Mouse (Mus musculus) heart, embryonic 16.5 days (tissue): ENCODE measurements around the gene Bsg. TPM values are rescaled to one million over a fixed set of nuclear protein-coding genes. Genes with fewer than 3 reads are reported as not detected.

Source experiments
- ATAC-seq: fragments of 200-750 bp; cut with Nextera tagmentation; replicated peaks from 2 replicates; pipeline ENCODE4 v1.8.0; 2017; ENCODE audit warnings: moderate number of reproducible peaks; ENCODE audit not compliant: insufficient read depth, low FRiP score; ENCODE audit errors: extremely low read depth
- H3K27ac ChIP-seq: fragments of 300-500 bp; sonication (generic); 2 replicates; pipeline ENCODE4 v1.5.1; 2014; ENCODE audit warnings: mild to moderate bottlenecking, low read length, control low read depth, moderate library complexity
- H3K27me3 ChIP-seq: fragments of 300-500 bp; sonication (generic); 2 replicates; pipeline ENCODE4 v1.6.1; 2014; ENCODE audit warnings: low read length, mixed read lengths; ENCODE audit not compliant: control insufficient read depth, insufficient read depth
- H3K36me3 ChIP-seq: fragments of 300-500 bp; sonication (generic); 2 replicates; pipeline ENCODE4 v1.6.1; 2014; ENCODE audit not compliant: control insufficient read depth, insufficient read depth
- H3K4me1 ChIP-seq: fragments of 300-500 bp; sonication (generic); 2 replicates; pipeline ENCODE4 v1.6.1; 2014; ENCODE audit warnings: low read length, mixed read lengths; ENCODE audit not compliant: control insufficient read depth, insufficient read depth
- H3K4me2 ChIP-seq: fragments of 300-500 bp; sonication (generic); 2 replicates; pipeline ENCODE4 v1.6.1; 2014; ENCODE audit warnings: low read depth, mild to moderate bottlenecking, control low read depth, low read length
- H3K4me3 ChIP-seq: fragments of 300-500 bp; sonication (generic); 2 replicates; pipeline ENCODE4 v1.5.1; 2014; ENCODE audit warnings: mild to moderate bottlenecking, control low read depth, low read length
- H3K9ac ChIP-seq: fragments of 300-500 bp; sonication (generic); 2 replicates; pipeline ENCODE4 v1.6.1; 2014; ENCODE audit warnings: low read length, control low read depth
- H3K9me3 ChIP-seq: fragments of 300-500 bp; sonication (generic); replicated peaks from 2 replicates; pipeline ENCODE4 v1.6.1; 2016; ENCODE audit warnings: low read length; ENCODE audit not compliant: control insufficient read depth
- WGBS: fragments of 180-500 bp; shearing (Covaris S2); extraction: QIAGEN DNeasy Blood & Tissue Kit; methylation state at CpG from one replicate; pipeline ENCODE4 v1.1.7; 2014; 5-methylcytosine and 5-hydroxymethylcytosine counted together
- polyA plus RNA-seq: library from polyadenylated mRNA; unstranded; fragments of >200 nt; fragmentation: Nextera tagmentation; extraction: Ambion mirVana; gene quantifications from 2 replicates; pipeline ENCODE4 v1.2.1, GENCODE M21; 2015

The Bsg gene
- polyA plus RNA-seq, 1 experiment from 2014 or later: 1,046 TPM

DNA sequence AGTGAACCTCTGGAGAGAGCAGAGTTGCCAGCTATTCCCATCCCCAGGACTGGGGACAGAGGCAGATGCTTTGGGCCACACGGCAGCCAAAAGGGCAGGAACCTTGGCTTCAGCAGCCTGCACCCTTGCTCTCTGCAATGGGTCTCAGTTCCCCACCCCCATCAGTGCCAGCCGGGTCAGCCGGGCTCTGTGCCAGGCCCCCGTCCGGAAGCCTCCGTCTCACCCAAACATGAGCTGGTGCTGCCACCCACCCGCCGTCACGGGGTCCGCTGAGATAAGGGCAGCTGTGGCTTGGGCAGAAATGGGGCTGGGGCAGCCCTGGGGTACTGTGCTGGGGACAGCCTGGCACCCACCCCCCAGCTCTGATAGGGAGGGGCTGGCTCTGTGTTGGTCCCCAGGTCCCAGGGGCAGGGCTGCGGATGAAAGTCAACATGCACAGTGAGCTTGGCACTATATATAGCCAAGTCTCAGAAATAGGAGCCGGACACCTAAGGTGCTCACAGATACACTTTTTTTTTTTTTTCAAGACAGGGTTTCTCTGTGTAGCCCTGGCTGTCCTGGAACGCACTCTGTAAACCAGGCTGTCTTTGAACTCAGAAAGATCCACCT, 25.2 kb downstream of the Bsg start:
- 46% methylated on average over 13 of the region's 13 CpGs for WGBS
- Histone ChIP-seq H3K4me2 (no peak overlapping the region), H3K9ac (no peak overlapping the region), H3K36me3 (peaks cover 4% of the 10 kb centered on the region; the same call in 1 of the 2 replicates), H3K9me3 (no peaks in the 10 kb centered on the region), H3K4me3 (peak overlapping the region; percentile 2; the same call in 1 of the 2 replicates), H3K4me1 (peaks cover 3% of the 10 kb centered on the region; the same call in 1 of the 2 replicates), H3K27me3 (no peaks in the 10 kb centered on the region), H3K27ac (no peak overlapping the region)
- peak; percentile 63; the same call in 1 of the 2 replicates for ATAC-seq

DNA sequence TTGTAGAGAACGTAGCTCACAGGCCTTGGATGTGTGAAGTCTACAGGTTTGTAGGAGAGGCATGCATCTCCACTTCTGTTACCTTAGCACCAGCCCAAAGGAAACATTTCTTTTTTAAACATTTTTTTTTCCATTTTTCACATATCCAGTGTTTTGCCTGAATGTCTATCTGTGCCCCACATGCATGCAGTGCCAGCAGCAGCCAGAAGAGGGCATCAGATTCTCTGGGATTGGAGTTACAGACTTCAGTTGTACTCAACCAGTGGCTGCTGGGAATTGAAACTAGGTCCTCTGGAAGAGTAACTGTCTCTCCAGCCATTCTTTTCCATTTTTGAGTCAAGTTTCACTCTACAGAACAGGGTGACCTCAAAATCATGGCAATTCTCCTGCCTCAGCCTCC, 28.2 kb downstream of the Bsg start:
- ATAC-seq: no peak
- WGBS: 100% methylated on average over 1 of the region's 1 CpGs
- no peak overlapping the region for H3K4me2 ChIP-seq
- H3K27ac ChIP-seq: no peak overlapping the region
- H3K4me3 ChIP-seq: no peak overlapping the region
- peaks cover 17% of the 10 kb centered on the region for H3K9me3 ChIP-seq
- H3K36me3 ChIP-seq: peaks cover 31% of the 10 kb centered on the region
- H3K9ac ChIP-seq: no peak overlapping the region
- H3K27me3 ChIP-seq: peaks cover 7% of the 10 kb centered on the region
- peaks cover 3% of the 10 kb centered on the region; the same call in 1 of the 2 replicates for H3K4me1 ChIP-seq

DNA sequence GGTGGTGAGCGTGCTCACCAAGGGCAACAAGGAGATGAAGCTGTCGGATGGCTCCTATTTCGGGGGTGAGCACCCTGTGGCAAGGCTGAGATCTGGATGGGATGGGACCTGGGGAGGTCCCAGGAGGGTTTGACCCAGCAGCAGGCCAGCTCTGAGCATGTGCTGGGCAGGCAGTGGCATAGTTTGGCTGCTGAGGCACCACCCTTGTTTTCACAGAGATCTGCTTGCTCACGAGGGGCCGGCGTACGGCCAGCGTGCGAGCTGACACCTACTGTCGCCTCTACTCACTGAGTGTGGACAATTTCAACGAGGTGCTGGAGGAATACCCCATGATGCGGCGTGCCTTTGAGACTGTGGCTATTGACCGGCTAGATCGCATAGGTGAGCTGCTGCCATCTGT, 29.6 kb downstream of the Bsg start:
- Histone ChIP-seq H3K36me3 (peaks cover 45% of the 10 kb centered on the region), H3K9ac (no peak overlapping the region), H3K9me3 (peaks cover 29% of the 10 kb centered on the region), H3K4me2 (no peak overlapping the region), H3K4me3 (no peak overlapping the region), H3K4me1 (peaks cover 3% of the 10 kb centered on the region; the same call in 1 of the 2 replicates), H3K27me3 (peaks cover 7% of the 10 kb centered on the region), H3K27ac (no peak overlapping the region)
- 78% methylated on average over 15 of the region's 15 CpGs for WGBS
- no peak for ATAC-seq

DNA sequence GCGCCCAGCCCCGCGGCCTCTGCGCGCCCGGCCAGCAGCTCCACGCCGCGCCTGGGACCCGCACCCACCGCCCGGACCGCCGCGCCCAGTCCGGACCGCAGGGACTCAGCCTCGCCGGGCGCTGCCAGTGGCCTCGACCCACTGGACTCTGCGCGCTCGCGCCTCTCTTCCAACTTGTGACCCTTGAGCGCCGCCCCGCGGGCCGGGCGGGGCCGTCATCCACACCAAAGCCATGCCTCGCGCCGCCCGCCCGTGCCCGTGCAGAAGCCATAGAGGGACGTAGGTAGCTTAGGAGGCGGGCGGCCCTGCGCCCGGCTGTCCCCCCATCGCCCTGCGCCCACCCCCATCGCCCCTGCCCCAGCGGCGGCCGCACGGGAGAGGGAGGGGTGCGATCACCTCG, 31.1 kb downstream of the Bsg start:
- peaks cover 44% of the 10 kb centered on the region for H3K9me3 ChIP-seq
- 29% methylated on average over 46 of the region's 52 CpGs for WGBS
- no peak for ATAC-seq
- H3K36me3 ChIP-seq: peaks cover 60% of the 10 kb centered on the region
- no peak overlapping the region for H3K9ac ChIP-seq
- H3K27ac ChIP-seq: no peak overlapping the region
- peak overlapping the region; percentile 25; the same call in 1 of the 2 replicates for H3K4me2 ChIP-seq
- no peaks in the 10 kb centered on the region for H3K4me1 ChIP-seq
- H3K4me3 ChIP-seq: no peak overlapping the region; the same call in 1 of the 2 replicates
- H3K27me3 ChIP-seq: peaks cover 7% of the 10 kb centered on the region

DNA sequence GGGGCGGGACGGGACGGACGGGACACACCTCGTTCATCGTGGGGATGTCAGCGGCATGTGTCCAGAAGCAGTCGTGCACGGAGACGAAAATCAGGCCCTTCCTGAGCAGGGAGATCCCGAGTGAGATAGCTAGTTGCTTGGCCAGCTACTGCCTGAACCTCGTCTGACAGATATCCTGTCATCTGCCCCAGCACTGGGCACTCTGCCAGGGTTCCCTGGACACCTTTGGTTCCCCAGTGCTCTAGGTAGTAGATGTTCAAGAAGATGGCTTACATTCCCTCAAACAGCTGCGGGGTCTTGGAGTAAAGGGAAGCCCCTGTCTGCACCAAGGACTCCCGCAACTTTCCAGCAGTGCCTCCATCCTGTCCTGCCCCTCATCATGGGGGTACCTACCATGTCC, 32.4 kb downstream of the Bsg start:
- Histone ChIP-seq H3K9ac (no peak overlapping the region), H3K4me1 (no peaks in the 10 kb centered on the region), H3K36me3 (peaks cover 73% of the 10 kb centered on the region), H3K27ac (no peak overlapping the region), H3K4me3 (no peak overlapping the region), H3K27me3 (peaks cover 7% of the 10 kb centered on the region), H3K4me2 (no peak overlapping the region), H3K9me3 (peaks cover 46% of the 10 kb centered on the region)
- no peak for ATAC-seq
- 80% methylated on average over 14 of the region's 14 CpGs for WGBS

DNA sequence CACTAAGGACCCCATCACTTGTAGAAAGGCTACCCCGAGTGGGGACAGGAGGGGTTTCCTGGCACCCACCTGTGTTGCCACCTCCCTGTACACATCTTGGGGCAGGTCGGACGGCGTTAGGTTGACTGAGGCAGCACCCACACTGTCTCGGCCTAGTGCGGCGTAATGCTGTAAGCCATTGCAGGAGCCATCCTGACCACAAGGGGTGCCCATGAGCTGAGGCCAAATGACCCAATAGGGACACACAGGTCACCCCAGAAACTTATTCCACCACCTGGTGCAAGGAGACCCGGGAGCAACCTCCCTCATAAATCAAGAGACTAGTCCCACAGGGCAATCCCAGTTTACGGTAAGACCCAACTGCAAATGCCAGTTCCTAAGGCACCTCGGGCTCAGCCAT, 34.0 kb downstream of the Bsg start:
- peaks cover 84% of the 10 kb centered on the region for H3K36me3 ChIP-seq
- H3K4me3 ChIP-seq: no peak overlapping the region
- ATAC-seq: no peak
- H3K9me3 ChIP-seq: peaks cover 46% of the 10 kb centered on the region
- H3K9ac ChIP-seq: no peak overlapping the region
- 91% methylated on average over 10 of the region's 10 CpGs for WGBS
- no peak overlapping the region for H3K27ac ChIP-seq
- H3K4me1 ChIP-seq: no peaks in the 10 kb centered on the region
- no peak overlapping the region for H3K4me2 ChIP-seq
- peaks cover 7% of the 10 kb centered on the region for H3K27me3 ChIP-seq

DNA sequence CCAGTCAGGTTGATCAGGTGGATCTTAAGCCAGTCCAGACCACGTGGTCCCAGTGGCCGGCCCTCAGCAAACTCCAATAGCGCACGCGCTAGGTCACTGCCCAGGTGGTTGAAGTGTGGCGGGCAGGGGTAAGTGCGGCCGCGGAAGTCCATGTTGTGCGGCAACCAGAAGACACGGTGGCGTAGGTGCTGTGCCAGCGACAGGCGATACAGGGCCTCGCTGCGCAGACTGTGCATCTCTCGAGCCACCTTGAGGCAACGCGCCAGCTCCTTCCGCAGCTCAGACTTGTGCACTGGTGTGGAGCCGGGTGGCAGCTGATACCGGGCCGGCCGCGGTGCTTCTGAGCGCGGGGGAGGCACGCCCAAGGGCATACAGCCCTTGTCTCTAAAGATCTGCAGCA, 34.9 kb downstream of the Bsg start:
- Histone ChIP-seq H3K4me3 (no peak overlapping the region), H3K27me3 (peaks cover 7% of the 10 kb centered on the region), H3K4me2 (no peak overlapping the region), H3K9ac (no peak overlapping the region), H3K36me3 (peaks cover 89% of the 10 kb centered on the region), H3K27ac (no peak overlapping the region), H3K9me3 (peaks cover 46% of the 10 kb centered on the region), H3K4me1 (no peaks in the 10 kb centered on the region)
- ATAC-seq: no peak
- WGBS: 97% methylated on average over 28 of the region's 28 CpGs

DNA sequence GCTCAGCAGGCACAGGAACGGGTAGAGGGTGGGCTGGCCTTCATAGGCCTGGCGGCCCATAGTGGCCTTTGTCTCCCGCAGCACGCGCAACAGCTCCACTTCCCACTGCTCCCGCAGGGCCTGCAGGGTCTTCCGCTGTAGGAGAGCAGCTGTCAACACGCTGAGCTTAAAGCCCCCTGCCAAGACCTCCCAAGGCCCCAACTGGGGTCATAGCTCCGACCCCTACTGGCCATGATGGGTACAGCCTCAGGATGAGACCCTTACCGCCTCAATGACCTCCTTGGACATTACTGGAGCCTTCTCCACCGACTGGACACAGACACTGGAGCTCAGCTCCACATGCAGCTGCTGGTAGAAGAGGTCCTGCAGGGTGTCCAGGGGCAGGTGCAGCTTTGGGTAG, 36.6 kb downstream of the Bsg start:
- Histone ChIP-seq H3K9ac (no peak overlapping the region), H3K9me3 (peaks cover 41% of the 10 kb centered on the region), H3K4me1 (peaks cover 6% of the 10 kb centered on the region), H3K4me2 (no peak overlapping the region), H3K36me3 (peaks cover 77% of the 10 kb centered on the region), H3K4me3 (no peak overlapping the region), H3K27me3 (peaks cover 5% of the 10 kb centered on the region), H3K27ac (no peak overlapping the region)
- WGBS: 80% methylated on average over 11 of the region's 11 CpGs
- ATAC-seq: no peak

DNA sequence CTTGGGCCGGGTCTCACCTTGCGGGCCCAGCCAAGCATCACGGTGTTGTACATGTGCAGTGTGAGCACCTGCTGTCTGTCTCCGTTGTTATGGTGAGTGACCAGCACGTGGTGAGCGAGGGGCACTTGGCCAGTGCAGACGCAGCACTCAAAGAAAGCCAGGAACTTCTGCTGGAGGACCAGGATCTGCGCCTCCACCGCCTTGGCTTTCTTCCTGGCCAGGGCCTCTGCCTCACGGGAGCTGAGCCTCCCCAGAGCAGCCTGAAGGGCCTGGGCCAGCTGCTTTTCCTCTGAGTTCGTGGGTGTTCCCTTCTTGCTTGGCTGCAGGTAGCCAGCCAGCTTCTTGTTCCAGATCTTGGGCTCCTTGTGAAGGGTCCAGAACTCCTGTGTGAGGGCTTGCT, 38.9 kb downstream of the Bsg start:
- Histone ChIP-seq H3K9me3 (peaks cover 24% of the 10 kb centered on the region), H3K4me3 (no peak overlapping the region), H3K27me3 (no peaks in the 10 kb centered on the region), H3K9ac (no peak overlapping the region), H3K4me1 (peaks cover 10% of the 10 kb centered on the region), H3K36me3 (peaks cover 54% of the 10 kb centered on the region), H3K27ac (no peak overlapping the region), H3K4me2 (no peak overlapping the region)
- ATAC-seq: no peak
- WGBS: 87% methylated on average over 11 of the region's 11 CpGs
